Mouse (Mus musculus) lung, postnatal 0 days (tissue): ENCODE results near the gene Slc23a2. TPM values are rescaled to one million over a fixed set of nuclear protein-coding genes. Genes with fewer than 3 reads are reported as not detected.

ENCODE experiments used
- ATAC-seq: fragments of 200-750 bp; cut with Nextera tagmentation; 2 replicates; pipeline ENCODE4 v1.8.0; 2017; ENCODE audit warnings: moderate library complexity
- DNase-seq: peaks from one replicate; pipeline ENCODE4 v3.0.0-alpha.2; 2016; ENCODE audit warnings: low spot score
- H3K27ac ChIP-seq: fragments of 300-500 bp; sonication (generic); 2 replicates; pipeline ENCODE4 v1.5.1; 2014; ENCODE audit warnings: antibody characterized with exemption, mild to moderate bottlenecking, low read length, mixed read lengths
- H3K27me3 ChIP-seq: fragments of 300-500 bp; sonication (generic); replicated peaks from 2 replicates; pipeline ENCODE4 v1.6.1; 2014; ENCODE audit warnings: low read length, mixed read lengths; ENCODE audit not compliant: insufficient read depth
- H3K36me3 ChIP-seq: fragments of 300-500 bp; sonication (generic); 2 replicates; pipeline ENCODE4 v1.6.1; 2014; ENCODE audit warnings: low read length, mixed read lengths; ENCODE audit not compliant: insufficient read depth
- H3K4me1 ChIP-seq: fragments of 300-500 bp; sonication (generic); 2 replicates; pipeline ENCODE4 v1.6.1; 2014; ENCODE audit warnings: antibody characterized with exemption, low read depth, low read length, mixed read lengths; ENCODE audit not compliant: insufficient read depth
- H3K4me2 ChIP-seq: fragments of 300-500 bp; sonication (generic); replicated peaks from 2 replicates; pipeline ENCODE4 v1.6.1; 2014; ENCODE audit warnings: low read depth, mild to moderate bottlenecking, low read length, moderate library complexity, mixed read lengths
- H3K4me3 ChIP-seq: fragments of 300-500 bp; sonication (generic); 2 replicates; pipeline ENCODE4 v1.5.1; 2014; ENCODE audit warnings: low read depth, low read length
- H3K9ac ChIP-seq: fragments of 300-500 bp; sonication (generic); replicated peaks from 2 replicates; pipeline ENCODE4 v1.6.1; 2014; ENCODE audit warnings: low read depth, mild to moderate bottlenecking
- H3K9me3 ChIP-seq: fragments of 300-500 bp; sonication (generic); 2 replicates; pipeline ENCODE4 v1.6.1; 2016; ENCODE audit warnings: low read length, mixed read lengths
- CTCF ChIP-seq: IDR thresholded peaks from 2 replicates; pipeline ENCODE4 v1.5.1; 2016; ENCODE audit warnings: antibody characterized with exemption, mild to moderate bottlenecking
- EP300 ChIP-seq: IDR thresholded peaks from 2 replicates; pipeline ENCODE4 v1.6.1; 2016; ENCODE audit warnings: antibody characterized with exemption, mild to moderate bottlenecking, control low read depth
- WGBS: fragments of 180-500 bp; shearing (Covaris S2); extraction: QIAGEN DNeasy Blood & Tissue Kit; methylation state at CpG from one replicate; pipeline ENCODE4 v1.1.7; 2014; 5-methylcytosine and 5-hydroxymethylcytosine counted together
- polyA plus RNA-seq: library from polyadenylated mRNA; unstranded; fragments of >200 nt; fragmentation: Nextera tagmentation; extraction: Ambion mirVana; gene quantifications from 2 replicates; pipeline ENCODE4 v1.2.1, GENCODE M21; 2015

The Slc23a2 gene
- polyA plus RNA-seq, 1 experiment from 2014 or later: 35.8 TPM

- Histone ChIP-seq H3K4me2 (no peak overlapping the region), H3K4me3 (no peak overlapping the region), H3K27me3 (no peaks in the 10 kb centered on the region), H3K27ac (no peak overlapping the region), H3K36me3 (no peaks in the 10 kb centered on the region), H3K9ac (no peak overlapping the region), H3K9me3 (no peaks in the 10 kb centered on the region), H3K4me1 (no peaks in the 10 kb centered on the region)
- ATAC-seq (no peak), DNase-seq (no peak)
- TF ChIP-seq CTCF (no peak), EP300 (no peak)
- 83% methylated on average over 15 of the region's 15 CpGs for WGBS
Measured at GRCm38 (mm10) chr2:132044320-132045274, 100.3 kb downstream of the Slc23a2 start.

DNA sequence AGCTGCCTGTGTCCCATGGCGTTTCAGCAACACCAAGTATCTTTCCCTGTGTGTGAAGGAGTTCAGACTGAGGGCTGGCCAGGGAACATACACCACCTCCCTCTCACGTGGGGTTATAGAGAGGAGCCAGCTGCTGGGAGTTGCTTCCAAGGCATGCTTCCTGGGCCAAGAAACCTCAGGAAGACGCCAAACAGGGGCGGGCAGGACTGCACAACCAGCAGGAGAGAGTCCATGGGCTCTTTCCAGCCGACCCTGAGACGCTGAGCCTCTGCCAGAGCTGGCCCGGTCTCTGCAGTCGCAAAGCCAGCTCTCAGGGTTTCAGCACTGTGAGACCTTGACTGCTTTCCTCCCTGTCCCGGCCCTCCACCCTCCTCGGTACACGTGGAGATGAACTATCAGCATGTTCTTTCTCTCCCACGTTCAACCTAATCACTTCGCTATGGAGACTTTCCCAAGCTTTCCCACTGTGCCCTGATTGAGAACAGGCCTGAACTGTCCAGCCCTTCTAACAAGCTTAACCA is 101.7 kb downstream of the Slc23a2 start:
- TF ChIP-seq CTCF (no peak), EP300 (peak; percentile 61; the same call in 1 of the 2 replicates)
- Histone ChIP-seq H3K36me3 (no peaks in the 10 kb centered on the region), H3K9ac (no peak overlapping the region), H3K27me3 (no peaks in the 10 kb centered on the region), H3K9me3 (no peaks in the 10 kb centered on the region), H3K27ac (peak overlapping the region; percentile 68; the same call in 1 of the 2 replicates), H3K4me3 (no peak overlapping the region), H3K4me1 (no peaks in the 10 kb centered on the region), H3K4me2 (no peak overlapping the region)
- peak; percentile 93 for ATAC-seq
- DNase-seq: peak; percentile 93
- WGBS: 31% methylated on average over 13 of the region's 13 CpGs

DNA sequence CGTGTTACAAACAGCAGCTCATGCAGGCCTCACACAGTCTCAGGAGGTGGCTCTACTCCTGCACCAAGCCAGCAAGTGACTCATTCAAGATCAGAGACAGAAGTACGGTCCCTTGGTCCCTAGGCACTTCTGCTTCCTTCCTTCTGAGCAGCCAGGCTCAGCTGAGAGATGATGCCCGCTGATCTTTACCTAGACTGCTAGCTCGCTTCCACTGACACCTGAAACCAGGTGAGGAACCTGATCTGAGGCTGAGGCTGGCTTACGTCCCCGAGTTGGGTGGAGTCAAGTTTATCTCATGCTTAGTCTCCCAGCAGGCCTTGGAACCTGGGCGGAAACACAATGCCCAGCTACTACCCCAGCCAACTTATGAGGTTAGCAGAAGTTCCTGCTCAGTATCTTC is 105.0 kb downstream of the Slc23a2 start:
- no peak for DNase-seq
- no peak overlapping the region for H3K9ac ChIP-seq
- H3K4me2 ChIP-seq: no peak overlapping the region
- H3K4me3 ChIP-seq: no peak overlapping the region
- ATAC-seq: no peak
- no peaks in the 10 kb centered on the region for H3K9me3 ChIP-seq
- H3K27me3 ChIP-seq: no peaks in the 10 kb centered on the region
- no peaks in the 10 kb centered on the region for H3K4me1 ChIP-seq
- WGBS: 47% methylated on average over 7 of the region's 7 CpGs
- no peaks in the 10 kb centered on the region for H3K36me3 ChIP-seq
- no peak overlapping the region for H3K27ac ChIP-seq
- TF ChIP-seq EP300 (no peak), CTCF (no peak)

DNA sequence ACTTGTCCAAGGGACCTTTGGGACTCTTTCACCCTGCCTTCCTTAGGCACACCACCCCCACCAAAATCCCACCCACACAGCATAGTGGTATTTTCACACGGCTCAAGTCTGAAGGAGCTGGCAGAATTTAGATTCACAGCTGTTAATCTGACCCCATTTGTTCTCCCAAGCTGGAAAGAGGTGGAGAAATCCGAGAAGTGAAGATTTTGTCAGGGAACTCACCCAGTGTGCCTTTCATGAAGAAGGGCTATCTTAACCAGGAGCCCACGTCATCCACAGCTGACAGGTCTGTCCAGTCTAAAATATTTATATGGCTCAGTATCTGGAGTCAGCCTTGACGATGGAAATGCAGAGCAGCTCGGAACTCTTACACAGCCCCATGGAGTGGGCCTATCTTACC is 108.6 kb downstream of the Slc23a2 start:
- H3K4me3 ChIP-seq: no peak overlapping the region
- H3K4me1 ChIP-seq: no peaks in the 10 kb centered on the region
- no peak overlapping the region for H3K9ac ChIP-seq
- H3K4me2 ChIP-seq: no peak overlapping the region
- WGBS: 74% methylated on average over 5 of the region's 5 CpGs
- no peak for DNase-seq
- no peaks in the 10 kb centered on the region for H3K9me3 ChIP-seq
- H3K27me3 ChIP-seq: no peaks in the 10 kb centered on the region
- H3K27ac ChIP-seq: no peak overlapping the region
- no peak for TF ChIP-seq EP300
- no peak for TF ChIP-seq CTCF
- H3K36me3 ChIP-seq: no peaks in the 10 kb centered on the region
- ATAC-seq: no peak

DNA sequence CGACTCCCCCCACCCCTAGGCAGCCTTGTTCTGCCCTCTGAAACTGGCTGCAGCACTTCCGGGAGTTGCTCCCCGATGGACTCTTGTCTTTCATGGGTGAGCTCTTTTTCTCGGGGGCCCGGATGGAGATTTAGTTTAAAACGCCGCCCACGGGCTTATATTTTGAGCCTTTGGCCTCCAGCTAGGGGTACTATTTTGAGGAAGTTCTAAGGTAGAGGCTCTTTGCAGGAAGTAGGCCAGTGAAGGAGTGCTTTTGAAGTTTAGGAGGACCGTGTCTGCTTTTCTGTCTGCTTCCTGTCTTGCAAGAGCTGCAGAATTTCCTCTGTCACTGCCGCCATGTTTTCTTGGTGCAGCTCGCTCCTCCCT is 109.5 kb downstream of the Slc23a2 start:
- no peak overlapping the region for H3K9ac ChIP-seq
- no peak overlapping the region for H3K27ac ChIP-seq
- H3K4me2 ChIP-seq: no peak overlapping the region
- 57% methylated on average over 11 of the region's 11 CpGs for WGBS
- TF ChIP-seq CTCF (no peak), EP300 (no peak)
- H3K4me1 ChIP-seq: peaks cover 7% of the 10 kb centered on the region; the same call in 1 of the 2 replicates
- DNase-seq (peak; percentile 45), ATAC-seq (no peak)
- H3K9me3 ChIP-seq: no peaks in the 10 kb centered on the region
- H3K36me3 ChIP-seq: no peaks in the 10 kb centered on the region
- no peak overlapping the region for H3K4me3 ChIP-seq
- no peaks in the 10 kb centered on the region for H3K27me3 ChIP-seq

DNA sequence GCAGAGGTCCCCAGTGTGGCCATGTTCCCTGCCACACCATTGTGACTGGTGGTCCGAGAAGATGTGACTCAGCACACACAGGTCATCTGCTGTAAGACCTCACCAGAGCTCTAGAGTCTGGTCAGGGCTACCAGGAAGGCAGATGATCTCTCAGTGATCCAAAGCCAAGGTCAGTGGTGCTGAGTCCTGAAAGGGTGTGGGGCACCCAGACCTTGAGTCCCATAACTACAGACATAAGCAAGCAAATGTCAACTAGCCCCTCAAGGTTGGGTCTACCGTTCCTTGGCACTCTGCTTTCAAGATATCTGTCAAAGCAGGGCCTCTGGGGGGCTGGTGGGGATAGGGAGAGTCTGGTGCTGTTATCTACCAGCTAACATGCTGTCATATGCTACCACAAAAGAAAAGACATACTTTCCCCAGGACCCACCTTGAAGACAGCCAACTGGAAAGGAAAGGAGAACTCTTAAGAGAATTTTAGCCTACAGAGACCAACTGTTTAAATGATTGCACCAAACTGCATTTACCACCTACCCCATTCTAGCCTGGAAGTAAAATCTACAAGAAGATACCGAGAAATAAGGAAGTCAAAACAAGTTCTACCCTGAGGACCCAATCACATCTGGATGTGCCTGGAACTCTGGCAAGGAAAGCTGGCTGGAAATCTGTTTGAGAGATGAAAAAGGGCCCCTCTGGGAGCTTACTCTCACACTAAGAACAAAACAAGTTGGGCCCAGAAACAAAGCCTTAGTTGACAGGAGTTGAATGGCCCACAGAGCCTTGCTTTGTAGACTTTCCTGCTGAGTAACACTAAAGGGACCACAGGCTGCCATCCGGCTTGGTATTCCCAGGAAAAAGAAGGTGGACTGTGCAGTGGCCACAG is 110.1 kb downstream of the Slc23a2 start:
- no peaks in the 10 kb centered on the region for H3K9me3 ChIP-seq
- no peak overlapping the region for H3K27ac ChIP-seq
- no peaks in the 10 kb centered on the region for H3K27me3 ChIP-seq
- WGBS: 77% methylated on average over 4 of the region's 4 CpGs
- DNase-seq (no peak), ATAC-seq (no peak)
- peaks cover 10% of the 10 kb centered on the region; the same call in 1 of the 2 replicates for H3K4me1 ChIP-seq
- H3K4me2 ChIP-seq: no peak overlapping the region
- TF ChIP-seq EP300: no peak
- no peak for TF ChIP-seq CTCF
- H3K36me3 ChIP-seq: no peaks in the 10 kb centered on the region
- no peak overlapping the region for H3K4me3 ChIP-seq
- no peak overlapping the region for H3K9ac ChIP-seq
